Mouse (Mus musculus): ENCODE results near the gene Krt12. TPM values are rescaled to one million over a fixed set of nuclear protein-coding genes. Genes with fewer than 3 reads are reported as not detected.

Krt12 gene
- 0.58 and 0.89 TPM in 2 replicates for polyA plus RNA-seq (2012; rRNA removed)

DNA sequence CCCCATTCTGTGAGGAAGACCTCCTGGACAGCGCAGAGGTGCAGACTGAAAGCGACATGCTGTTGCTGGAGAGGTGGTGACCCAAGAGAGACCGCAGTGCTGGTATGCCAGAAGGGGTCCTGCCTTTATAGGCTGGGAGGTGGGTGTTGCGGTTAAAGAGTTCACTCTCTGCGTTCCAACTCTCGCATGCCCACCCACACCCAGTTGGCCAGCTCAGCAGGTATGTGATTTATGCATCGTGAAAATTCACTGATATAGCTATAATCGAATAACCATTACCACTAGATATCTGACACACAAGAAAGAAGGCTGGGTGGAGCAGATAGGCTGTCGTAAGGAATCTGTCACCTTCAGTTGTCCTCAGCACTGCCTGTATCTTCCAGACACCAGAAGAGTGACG is at the start of gene Krt12:
TSS of gene Krt12 (minus strand) at position 101 of the 400 bp plus-strand sequence.

DNA sequence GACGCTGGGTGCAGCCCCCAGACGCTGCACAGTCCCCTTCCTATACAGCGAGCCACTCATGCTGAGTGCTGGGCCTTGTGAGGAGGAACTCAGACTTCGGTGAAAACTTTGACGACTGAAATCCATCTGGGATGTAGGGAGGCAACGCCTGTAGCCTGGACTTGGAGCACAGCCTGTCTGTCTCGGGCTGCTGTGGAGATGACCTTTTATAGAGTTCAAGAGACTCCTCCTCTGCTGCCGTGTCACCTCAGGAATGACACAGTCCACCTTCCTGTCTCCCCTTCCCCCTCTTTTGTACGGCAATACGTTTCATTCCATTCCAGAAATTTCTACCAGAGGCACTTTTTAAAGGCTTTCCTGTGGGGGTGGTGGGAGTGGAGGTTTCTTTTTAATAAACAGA is 15.9 kb upstream of the Krt12 start, which contains the start of gene Krt20:
TSS of gene Krt20 (minus strand) at position 179 of the 400 bp plus-strand sequence.

GRCm38 (mm10) chr11:99389264-99389663 is 32.8 kb downstream of the Krt12 start, which contains the start of gene Krt10:
Gene Krt10, minus strand, starts transcription at chr11:99389364.

DNA sequence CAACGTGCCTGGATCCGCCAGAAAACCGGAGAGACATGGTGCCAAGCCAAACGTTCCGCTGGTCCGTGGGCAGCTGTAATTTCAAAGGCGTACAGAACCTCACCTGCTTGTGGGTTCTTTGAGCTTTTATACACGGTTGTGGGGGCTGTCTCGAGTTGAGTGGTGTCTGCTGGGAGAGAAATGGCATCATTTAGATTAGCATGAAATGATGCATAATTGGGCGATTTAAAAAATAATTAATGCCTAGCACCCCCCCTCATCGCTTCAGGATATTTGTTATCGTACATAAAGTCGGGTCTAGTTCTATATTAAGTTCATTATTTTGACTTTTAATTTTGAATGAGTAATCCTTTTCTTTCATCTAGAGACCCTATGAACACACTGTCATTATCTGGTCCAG is 47.3 kb downstream of the Krt12 start, which contains the start of gene Krt28:
TSS of gene Krt28 (minus strand) at position 101 of the 400 bp plus-strand sequence.

Other genes starting within 250 kb of the Krt12 start
- 3.5 and 4.1 TPM in 2 replicates for gene Smarce1, start 191.2 kb downstream of the Krt12 start, polyA plus RNA-seq (2012; rRNA removed)
- not detected in 2 replicates for gene Krt222, start 178.2 kb downstream of the Krt12 start, polyA plus RNA-seq (2012; rRNA removed)
- gene Krt24, start 137.0 kb downstream of the Krt12 start, polyA plus RNA-seq (2012; rRNA removed) = not detected in 2 replicates
- not detected in 2 replicates for gene Krt25, start 99.3 kb downstream of the Krt12 start, polyA plus RNA-seq (2012; rRNA removed)
- not detected in 2 replicates for gene Krt26, start 84.3 kb downstream of the Krt12 start, polyA plus RNA-seq (2012; rRNA removed)
- not detected in 2 replicates for gene Krt27, start 71.2 kb downstream of the Krt12 start, polyA plus RNA-seq (2012; rRNA removed)
- gene Krt28, start 47.4 kb downstream of the Krt12 start, polyA plus RNA-seq (2012; rRNA removed) = not detected in 2 replicates
- 321 and 430 TPM in 2 replicates for gene Krt10, start 32.9 kb downstream of the Krt12 start, polyA plus RNA-seq (2012; rRNA removed)
- 24.2 and 29.7 TPM in 2 replicates for gene Krt20, start 15.9 kb upstream of the Krt12 start, polyA plus RNA-seq (2012; rRNA removed)
- 108 and 113 TPM in 2 replicates for gene Krt23, start 70.9 kb upstream of the Krt12 start, polyA plus RNA-seq (2012; rRNA removed)
- not detected in 2 replicates for gene Krt39, start 99.1 kb upstream of the Krt12 start, polyA plus RNA-seq (2012; rRNA removed)
- gene Krt40, start 120.9 kb upstream of the Krt12 start, polyA plus RNA-seq (2012; rRNA removed) = not detected in 2 replicates
- gene Krtap3-3, start 128.6 kb upstream of the Krt12 start, polyA plus RNA-seq (2012; rRNA removed) = 0.44 TPM in 1 of 2 replicates, not detected in the other
- gene Krtap3-2, start 134.6 kb upstream of the Krt12 start, polyA plus RNA-seq (2012; rRNA removed) = 0.81 and 3.3 TPM in 2 replicates
- not detected in 2 replicates for gene Gm11939, start 137.2 kb upstream of the Krt12 start, polyA plus RNA-seq (2012; rRNA removed)
- gene Krtap3-1, start 144.4 kb upstream of the Krt12 start, polyA plus RNA-seq (2012; rRNA removed) = not detected in 2 replicates
- gene Krtap1-5, start 158.8 kb upstream of the Krt12 start, polyA plus RNA-seq (2012; rRNA removed) = not detected in 2 replicates
- 0.21 TPM in 1 of 2 replicates, not detected in the other for gene Krtap1-4, start 161.4 kb upstream of the Krt12 start, polyA plus RNA-seq (2012; rRNA removed)
- not detected in 2 replicates for gene Krtap1-3, start 169.1 kb upstream of the Krt12 start, polyA plus RNA-seq (2012; rRNA removed)
- gene Krtap9-3, start 175.8 kb upstream of the Krt12 start, polyA plus RNA-seq (2012; rRNA removed) = not detected in 2 replicates
- not detected in 2 replicates for gene Gm11938, start 181.0 kb upstream of the Krt12 start, polyA plus RNA-seq (2012; rRNA removed)
- gene Gm11937, start 187.9 kb upstream of the Krt12 start, polyA plus RNA-seq (2012; rRNA removed) = not detected in 2 replicates
- gene Krtap2-4, start 192.6 kb upstream of the Krt12 start, polyA plus RNA-seq (2012; rRNA removed) = not detected in 2 replicates
- gene Gm11562, start 198.2 kb upstream of the Krt12 start, polyA plus RNA-seq (2012; rRNA removed) = not detected in 2 replicates
- not detected in 2 replicates for gene Krtap4-1, start 206.0 kb upstream of the Krt12 start, polyA plus RNA-seq (2012; rRNA removed)
- not detected in 2 replicates for gene Krtap4-2, start 212.8 kb upstream of the Krt12 start, polyA plus RNA-seq (2012; rRNA removed)
- gene Krtap4-7, start 221.8 kb upstream of the Krt12 start, polyA plus RNA-seq (2012; rRNA removed) = not detected in 2 replicates
- gene Gm11555, start 228.0 kb upstream of the Krt12 start, polyA plus RNA-seq (2012; rRNA removed) = not detected in 2 replicates
- not detected in 2 replicates for gene Gm11563, start 236.7 kb upstream of the Krt12 start, polyA plus RNA-seq (2012; rRNA removed)
- not detected in 2 replicates for gene Krtap4-6, start 243.7 kb upstream of the Krt12 start, polyA plus RNA-seq (2012; rRNA removed)